Mouse (Mus musculus) neural tube, embryonic 15.5 days (tissue): ENCODE measurements around the gene Trex2. TPM values are rescaled to one million over a fixed set of nuclear protein-coding genes. Genes with fewer than 3 reads are reported as not detected.
A peak's percentile ranks its signal among the peaks of the same experiment; 100 is the strongest.

Experiments used
- ATAC-seq: fragments of 200-750 bp; cut with Nextera tagmentation; 2 replicates; pipeline ENCODE4 v1.8.0; 2017; ENCODE audit warnings: mild to moderate bottlenecking, moderate TSS enrichment, moderate library complexity; ENCODE audit not compliant: low FRiP score
- H3K27ac ChIP-seq: fragments of 300-500 bp; sonication (generic); replicated peaks from 2 replicates; pipeline ENCODE4 v1.5.1; 2015; ENCODE audit warnings: mild to moderate bottlenecking, inconsistent platforms
- H3K27me3 ChIP-seq: fragments of 300-500 bp; sonication (generic); replicated peaks from 2 replicates; pipeline ENCODE4 v1.6.1; 2015; ENCODE audit warnings: inconsistent platforms
- H3K36me3 ChIP-seq: fragments of 300-500 bp; sonication (generic); 2 replicates; pipeline ENCODE4 v1.6.1; 2015; ENCODE audit warnings: inconsistent platforms
- H3K4me1 ChIP-seq: fragments of 300-500 bp; sonication (generic); 2 replicates; pipeline ENCODE4 v1.6.1; 2015; ENCODE audit warnings: inconsistent platforms
- H3K4me2 ChIP-seq: fragments of 300-500 bp; sonication (generic); 2 replicates; pipeline ENCODE4 v1.6.1; 2015; ENCODE audit warnings: inconsistent platforms, mild to moderate bottlenecking, moderate library complexity
- H3K4me3 ChIP-seq: fragments of 300-500 bp; sonication (generic); replicated peaks from 2 replicates; pipeline ENCODE4 v1.5.1; 2015; ENCODE audit warnings: mild to moderate bottlenecking, inconsistent platforms
- H3K9ac ChIP-seq: fragments of 300-500 bp; sonication (generic); replicated peaks from 2 replicates; pipeline ENCODE4 v1.6.1; 2015; ENCODE audit warnings: mild to moderate bottlenecking, inconsistent platforms
- H3K9me3 ChIP-seq: fragments of 300-500 bp; sonication (generic); replicated peaks from 2 replicates; pipeline ENCODE4 v1.6.1; 2016; ENCODE audit warnings: inconsistent platforms
- WGBS: fragments of 180-500 bp; shearing (Covaris S2); methylation state at CpG from one replicate; pipeline ENCODE4 v1.1.7; 2015; ENCODE audit warnings: mixed read lengths; 5-methylcytosine and 5-hydroxymethylcytosine counted together
- polyA plus RNA-seq: library from polyadenylated mRNA; unstranded; fragments of >200 nt; fragmentation: Nextera tagmentation; extraction: Ambion mirVana; gene quantifications from 2 replicates; pipeline ENCODE4 v1.2.1, GENCODE M21; 2015

Gene Trex2
- polyA plus RNA-seq = not detected in 2 replicates

- Histone ChIP-seq H3K9me3 (no peaks in the 10 kb centered on the region), H3K4me2 (no peak within 1 kb of the TSS), H3K4me1 (no peaks in the 10 kb centered on the region), H3K27me3 (no peaks in the 10 kb centered on the region), H3K27ac (no peak within 1 kb of the TSS), H3K9ac (no peak within 1 kb of the TSS), H3K36me3 (no peaks in the 10 kb centered on the region), H3K4me3 (no peak within 1 kb of the TSS)
- no peak for ATAC-seq
- 84% methylated on average over 11 of the region's 11 CpGs for WGBS
These were observed at the start of gene Trex2 for GRCm38 (mm10) chrX:73435252-73435651. Gene Trex2, minus strand, starts transcription at chrX:73435344.

GRCm38 (mm10) chrX:73484870-73485269, 49.7 kb upstream of the Trex2 start:
- Histone ChIP-seq H3K27ac (no peak overlapping the region), H3K4me3 (no peak overlapping the region), H3K4me1 (no peaks in the 10 kb centered on the region), H3K27me3 (no peaks in the 10 kb centered on the region), H3K36me3 (no peaks in the 10 kb centered on the region), H3K4me2 (peak overlapping the region; percentile 25), H3K9me3 (no peaks in the 10 kb centered on the region), H3K9ac (no peak overlapping the region)
- no peak for ATAC-seq
- WGBS = 86% methylated on average over 4 of the region's 4 CpGs

- no peaks in the 10 kb centered on the region for H3K9me3 ChIP-seq
- WGBS = 71% methylated on average over 1 of the region's 1 CpGs
- no peaks in the 10 kb centered on the region for H3K36me3 ChIP-seq
- no peak overlapping the region for H3K27ac ChIP-seq
- ATAC-seq = no peak
- H3K27me3 ChIP-seq = no peaks in the 10 kb centered on the region
- H3K9ac ChIP-seq = no peak overlapping the region
- peak overlapping the region; percentile 25 for H3K4me2 ChIP-seq
- no peaks in the 10 kb centered on the region for H3K4me1 ChIP-seq
- H3K4me3 ChIP-seq = peak overlapping the region; percentile 16; the same call in 1 of the 2 replicates
These were observed 48.9 kb upstream of the Trex2 start for GRCm38 (mm10) chrX:73484076-73484475.

GRCm38 (mm10) chrX:73483484-73483810, 48.3 kb upstream of the Trex2 start, which contains the start of gene Bgn:
Gene Bgn, plus strand, starts transcription at chrX:73483602.
- H3K4me1 ChIP-seq = no peaks in the 10 kb centered on the region
- no peaks in the 10 kb centered on the region for H3K9me3 ChIP-seq
- H3K4me3 ChIP-seq = peak within 1 kb of the TSS; percentile 16; the same call in 1 of the 2 replicates
- WGBS = 44% methylated on average over 6 of the region's 14 CpGs
- no peak for ATAC-seq
- H3K36me3 ChIP-seq = no peaks in the 10 kb centered on the region
- H3K27ac ChIP-seq = no peak within 1 kb of the TSS
- H3K27me3 ChIP-seq = no peaks in the 10 kb centered on the region
- H3K9ac ChIP-seq = no peak within 1 kb of the TSS
- peak within 1 kb of the TSS; percentile 25 for H3K4me2 ChIP-seq

- Histone ChIP-seq H3K9me3 (no peaks in the 10 kb centered on the region), H3K4me3 (no peak overlapping the region), H3K36me3 (no peaks in the 10 kb centered on the region), H3K27me3 (no peaks in the 10 kb centered on the region), H3K27ac (no peak overlapping the region), H3K4me2 (peak overlapping the region; percentile 25), H3K4me1 (no peaks in the 10 kb centered on the region), H3K9ac (no peak overlapping the region)
- WGBS = 53% methylated on average over 3 of the region's 4 CpGs
- no peak for ATAC-seq
These were observed 47.7 kb upstream of the Trex2 start for GRCm38 (mm10) chrX:73482643-73483483.

- H3K36me3 ChIP-seq = no peaks in the 10 kb centered on the region
- H3K9ac ChIP-seq = no peak overlapping the region
- no peaks in the 10 kb centered on the region for H3K4me1 ChIP-seq
- no peak overlapping the region for H3K27ac ChIP-seq
- no peaks in the 10 kb centered on the region for H3K27me3 ChIP-seq
- WGBS = 50% methylated on average over 2 of the region's 2 CpGs
- ATAC-seq = no peak
- no peak overlapping the region for H3K4me2 ChIP-seq
- no peak overlapping the region for H3K4me3 ChIP-seq
- H3K9me3 ChIP-seq = no peaks in the 10 kb centered on the region
These were observed 45.2 kb upstream of the Trex2 start for GRCm38 (mm10) chrX:73480334-73480733.

- no peak overlapping the region for H3K4me3 ChIP-seq
- H3K9ac ChIP-seq = no peak overlapping the region
- no peak overlapping the region for H3K27ac ChIP-seq
- H3K4me1 ChIP-seq = no peaks in the 10 kb centered on the region
- H3K4me2 ChIP-seq = no peak overlapping the region
- no peaks in the 10 kb centered on the region for H3K27me3 ChIP-seq
- no peaks in the 10 kb centered on the region for H3K36me3 ChIP-seq
- H3K9me3 ChIP-seq = no peaks in the 10 kb centered on the region
- ATAC-seq = no peak
These were observed 44.5 kb upstream of the Trex2 start for GRCm38 (mm10) chrX:73479656-73480055.

- Histone ChIP-seq H3K9ac (no peak overlapping the region), H3K4me3 (no peak overlapping the region), H3K9me3 (no peaks in the 10 kb centered on the region), H3K4me1 (no peaks in the 10 kb centered on the region), H3K36me3 (no peaks in the 10 kb centered on the region), H3K27ac (no peak overlapping the region), H3K27me3 (no peaks in the 10 kb centered on the region), H3K4me2 (no peak overlapping the region)
- ATAC-seq = no peak
- 83% methylated on average over 2 of the region's 2 CpGs for WGBS
These were observed 42.4 kb upstream of the Trex2 start for GRCm38 (mm10) chrX:73477500-73477899.

- Histone ChIP-seq H3K9ac (no peak overlapping the region), H3K4me1 (no peaks in the 10 kb centered on the region), H3K4me2 (no peak overlapping the region), H3K9me3 (no peaks in the 10 kb centered on the region), H3K27me3 (no peaks in the 10 kb centered on the region), H3K27ac (no peak overlapping the region), H3K4me3 (no peak overlapping the region), H3K36me3 (no peaks in the 10 kb centered on the region)
- ATAC-seq = no peak
- 82% methylated on average over 2 of the region's 2 CpGs for WGBS
These were observed 41.5 kb upstream of the Trex2 start for GRCm38 (mm10) chrX:73476621-73477020.

- 91% methylated on average over 1 of the region's 1 CpGs for whole genome bisulfite sequencing
- Histone ChIP-seq H3K27me3 (no peaks in the 10 kb centered on the region), H3K36me3 (no peaks in the 10 kb centered on the region), H3K4me1 (no peaks in the 10 kb centered on the region), H3K4me3 (no peak overlapping the region), H3K9ac (no peak overlapping the region), H3K27ac (no peak overlapping the region), H3K4me2 (no peak overlapping the region), H3K9me3 (no peaks in the 10 kb centered on the region)
- no peak for ATAC-seq
These were observed 40.6 kb upstream of the Trex2 start for GRCm38 (mm10) chrX:73475658-73476256.

GRCm38 (mm10) chrX:73474340-73475165, 39.4 kb upstream of the Trex2 start:
- no peak overlapping the region for H3K9ac ChIP-seq
- WGBS = 70% methylated on average over 12 of the region's 12 CpGs

More at GRCm38 (mm10) chrX:73474340-73475165, 39.4 kb upstream of the Trex2 start:
- Histone ChIP-seq H3K27me3 (no peaks in the 10 kb centered on the region), H3K27ac (no peak overlapping the region), H3K4me2 (no peak overlapping the region), H3K9me3 (no peaks in the 10 kb centered on the region), H3K4me1 (no peaks in the 10 kb centered on the region), H3K4me3 (no peak overlapping the region), H3K36me3 (no peaks in the 10 kb centered on the region)
- ATAC-seq = no peak
